Mouse (Mus musculus): ENCODE data around the gene Irf9. TPM values are rescaled to one million over a fixed set of nuclear protein-coding genes. Genes with fewer than 3 reads are reported as not detected.

The Irf9 gene
- polyA plus RNA-seq, 1 experiment from 2014 or later: 8.8 TPM

- no peaks in the 10 kb centered on the region for H3K27me3 ChIP-seq (replicated peaks)
- H3K9me3 ChIP-seq: no peaks in the 10 kb centered on the region
- peak overlapping the region; percentile 40 for H3K4me2 ChIP-seq (replicated peaks)
- ATAC-seq (ENCODE audit: low FRiP score, low read depth): peak; percentile 88
- H3K9ac ChIP-seq: 0 out of 2 replicates have a peak overlapping the region, but pooled peaks have one; percentile 9
- no peaks in the 10 kb centered on the region for H3K4me1 ChIP-seq
- 22% methylated on average over 19 of the region's 19 CpGs for WGBS
- peaks cover 83% of the 10 kb centered on the region for H3K36me3 ChIP-seq
- no peak overlapping the region for H3K4me3 ChIP-seq
- no peak overlapping the region for H3K27ac ChIP-seq
Observed at GRCm38 (mm10) chr14:55603633-55604576, 534 bp downstream of the Irf9 start.

DNA sequence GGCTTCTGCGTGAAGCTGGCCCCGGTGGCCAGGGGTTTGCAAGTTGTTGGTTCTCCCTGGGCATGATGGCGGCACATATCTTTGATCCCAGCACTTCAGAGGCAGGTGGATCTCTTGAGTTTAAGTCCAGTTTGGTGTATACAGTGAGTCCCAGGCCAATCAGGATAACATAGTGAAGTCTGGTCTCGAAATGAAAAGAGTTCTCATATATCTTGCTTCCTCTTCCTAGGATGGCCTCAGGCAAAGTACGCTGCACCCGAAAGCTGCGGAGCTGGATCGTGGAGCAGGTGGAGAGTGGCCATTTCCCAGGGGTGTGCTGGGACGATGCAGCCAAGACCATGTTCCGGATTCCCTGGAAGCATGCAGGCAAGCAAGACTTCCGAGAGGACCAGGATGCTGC, 1.5 kb downstream of the Irf9 start:
- Histone ChIP-seq H3K27me3 (replicated peaks) (no peaks in the 10 kb centered on the region), H3K27ac (no peak overlapping the region), H3K4me2 (replicated peaks) (no peak overlapping the region), H3K36me3 (peaks cover 82% of the 10 kb centered on the region), H3K9ac (no peak overlapping the region), H3K4me1 (no peaks in the 10 kb centered on the region), H3K9me3 (no peaks in the 10 kb centered on the region), H3K4me3 (no peak overlapping the region)
- ATAC-seq (ENCODE audit: low FRiP score, low read depth): no peak
- 91% methylated on average over 11 of the region's 11 CpGs for WGBS

GRCm38 (mm10) chr14:55605743-55606459, 2.5 kb downstream of the Irf9 start:
- Histone ChIP-seq H3K4me3 (no peak overlapping the region), H3K4me2 (replicated peaks) (no peak overlapping the region), H3K27me3 (replicated peaks) (no peaks in the 10 kb centered on the region), H3K27ac (no peak overlapping the region), H3K4me1 (no peaks in the 10 kb centered on the region), H3K9me3 (no peaks in the 10 kb centered on the region), H3K9ac (no peak overlapping the region), H3K36me3 (peaks cover 75% of the 10 kb centered on the region)
- 94% methylated on average over 16 of the region's 16 CpGs for WGBS
- no peak for ATAC-seq (ENCODE audit: low FRiP score, low read depth)

GRCm38 (mm10) chr14:55608339-55608738, 5.0 kb downstream of the Irf9 start:
- H3K4me2 ChIP-seq (replicated peaks): no peak overlapping the region
- no peaks in the 10 kb centered on the region for H3K27me3 ChIP-seq (replicated peaks)
- H3K9ac ChIP-seq: no peak overlapping the region
- no peaks in the 10 kb centered on the region for H3K9me3 ChIP-seq
- ATAC-seq (ENCODE audit: low FRiP score, low read depth): no peak
- H3K4me3 ChIP-seq: no peak overlapping the region
- peaks cover 50% of the 10 kb centered on the region for H3K36me3 ChIP-seq
- WGBS: 94% methylated on average over 6 of the region's 6 CpGs
- no peaks in the 10 kb centered on the region for H3K4me1 ChIP-seq
- no peak overlapping the region for H3K27ac ChIP-seq

DNA sequence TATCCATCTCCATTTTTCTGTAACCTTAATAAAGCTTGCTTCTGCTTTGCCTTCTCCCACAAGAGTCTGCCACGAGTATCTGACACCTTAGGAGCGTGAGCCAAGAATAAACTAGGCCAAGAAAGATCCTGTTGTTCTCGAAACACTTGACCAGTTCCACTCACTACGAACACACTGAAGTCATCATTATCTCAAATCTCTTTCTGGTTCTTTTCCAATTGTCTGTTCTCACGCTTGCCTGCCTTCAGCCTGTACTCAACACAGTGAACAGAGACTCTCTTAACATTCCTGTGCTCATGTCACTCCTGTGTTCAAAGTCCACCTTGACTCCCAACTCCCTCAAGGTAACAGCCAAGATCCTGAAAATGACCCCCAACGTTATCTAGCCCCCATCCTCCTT, 10.0 kb downstream of the Irf9 start:
- Histone ChIP-seq H3K4me3 (no peak overlapping the region), H3K27ac (no peak overlapping the region), H3K36me3 (peaks cover 17% of the 10 kb centered on the region), H3K4me1 (no peaks in the 10 kb centered on the region), H3K9me3 (no peaks in the 10 kb centered on the region), H3K9ac (no peak overlapping the region), H3K27me3 (replicated peaks) (no peaks in the 10 kb centered on the region), H3K4me2 (replicated peaks) (no peak overlapping the region)
- WGBS: 77% methylated on average over 6 of the region's 6 CpGs
- ATAC-seq (ENCODE audit: low FRiP score, low read depth): no peak

GRCm38 (mm10) chr14:55614565-55615178, 11.3 kb downstream of the Irf9 start:
- H3K4me1 ChIP-seq: no peaks in the 10 kb centered on the region
- H3K4me2 ChIP-seq (replicated peaks): no peak overlapping the region
- no peak overlapping the region for H3K9ac ChIP-seq
- ATAC-seq (ENCODE audit: low FRiP score, low read depth): no peak
- H3K27me3 ChIP-seq (replicated peaks): no peaks in the 10 kb centered on the region
- WGBS: 80% methylated on average over 7 of the region's 7 CpGs
- H3K9me3 ChIP-seq: no peaks in the 10 kb centered on the region
- H3K36me3 ChIP-seq: peaks cover 4% of the 10 kb centered on the region
- no peak overlapping the region for H3K4me3 ChIP-seq
- H3K27ac ChIP-seq: no peak overlapping the region

DNA sequence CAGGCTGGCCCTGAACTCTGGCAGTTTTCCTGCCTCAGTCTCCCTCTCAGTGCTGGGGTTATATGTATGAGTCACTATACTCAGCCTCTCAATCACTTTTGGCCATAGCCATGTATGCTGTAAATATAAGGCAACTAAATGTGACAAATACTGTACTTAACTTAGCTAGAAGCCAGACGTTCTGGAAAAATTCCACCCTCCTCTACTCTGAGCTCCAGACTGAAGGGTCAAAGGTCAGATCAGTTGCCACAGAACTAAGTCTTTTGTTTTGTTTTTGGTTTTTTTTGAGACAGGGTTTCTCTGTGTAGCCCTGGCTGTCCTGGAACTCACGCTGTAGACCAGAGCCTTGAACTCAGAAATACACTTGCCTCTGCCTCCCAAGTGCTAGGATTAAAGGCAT, 12.5 kb downstream of the Irf9 start:
- no peaks in the 10 kb centered on the region for H3K4me1 ChIP-seq
- no peaks in the 10 kb centered on the region for H3K27me3 ChIP-seq (replicated peaks)
- H3K4me2 ChIP-seq (replicated peaks): no peak overlapping the region
- no peak for ATAC-seq (ENCODE audit: low FRiP score, low read depth)
- no peaks in the 10 kb centered on the region for H3K9me3 ChIP-seq
- no peak overlapping the region for H3K9ac ChIP-seq
- H3K36me3 ChIP-seq: no peaks in the 10 kb centered on the region
- 55% methylated on average over 2 of the region's 2 CpGs for WGBS
- H3K4me3 ChIP-seq: no peak overlapping the region
- no peak overlapping the region for H3K27ac ChIP-seq

- no peak overlapping the region for H3K4me2 ChIP-seq (replicated peaks)
- H3K9ac ChIP-seq: no peak overlapping the region
- H3K9me3 ChIP-seq: no peaks in the 10 kb centered on the region
- no peaks in the 10 kb centered on the region for H3K27me3 ChIP-seq (replicated peaks)
- no peaks in the 10 kb centered on the region for H3K4me1 ChIP-seq
- H3K27ac ChIP-seq: no peak overlapping the region
- ATAC-seq (ENCODE audit: low FRiP score, low read depth): no peak
- H3K4me3 ChIP-seq: no peak overlapping the region
- H3K36me3 ChIP-seq: no peaks in the 10 kb centered on the region
- WGBS: 90% methylated on average over 2 of the region's 2 CpGs
Observed at GRCm38 (mm10) chr14:55616844-55617243, 13.5 kb downstream of the Irf9 start.

DNA sequence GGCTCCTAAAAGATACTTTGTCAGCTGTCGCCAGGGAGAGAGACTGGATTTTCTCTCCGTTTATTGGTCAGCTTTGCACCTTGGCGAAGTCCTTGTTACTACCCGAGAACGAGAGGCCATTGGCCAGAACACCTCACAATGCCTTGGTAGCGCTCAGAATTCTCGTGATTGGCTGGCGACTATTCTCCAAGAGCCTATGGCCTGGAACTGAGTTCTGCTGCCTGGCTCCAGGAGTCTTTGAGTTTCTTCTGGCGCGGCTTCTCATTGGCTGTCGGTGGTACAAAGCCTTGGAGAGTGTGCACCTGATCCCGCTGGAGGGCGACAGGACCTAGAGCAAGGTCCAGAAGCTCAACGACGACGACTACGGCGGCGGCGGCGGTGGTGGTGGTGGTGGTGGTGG, 14.5 kb downstream of the Irf9 start, which contains the start of gene Rec8:
Gene Rec8 (plus strand): TSS at position 216 of the 400 bp plus-strand sequence.
- Histone ChIP-seq H3K4me3 (peak within 1 kb of the TSS; percentile 20), H3K27ac (no peak within 1 kb of the TSS), H3K9me3 (no peaks in the 10 kb centered on the region), H3K36me3 (no peaks in the 10 kb centered on the region), H3K9ac (peak within 1 kb of the TSS; percentile 40; the same call in 1 of the 2 replicates), H3K4me1 (no peaks in the 10 kb centered on the region), H3K4me2 (replicated peaks) (peak within 1 kb of the TSS; percentile 51), H3K27me3 (replicated peaks) (no peaks in the 10 kb centered on the region)
- WGBS: 22% methylated on average over 21 of the region's 21 CpGs
- peak; percentile 83 for ATAC-seq (ENCODE audit: low FRiP score, low read depth)

DNA sequence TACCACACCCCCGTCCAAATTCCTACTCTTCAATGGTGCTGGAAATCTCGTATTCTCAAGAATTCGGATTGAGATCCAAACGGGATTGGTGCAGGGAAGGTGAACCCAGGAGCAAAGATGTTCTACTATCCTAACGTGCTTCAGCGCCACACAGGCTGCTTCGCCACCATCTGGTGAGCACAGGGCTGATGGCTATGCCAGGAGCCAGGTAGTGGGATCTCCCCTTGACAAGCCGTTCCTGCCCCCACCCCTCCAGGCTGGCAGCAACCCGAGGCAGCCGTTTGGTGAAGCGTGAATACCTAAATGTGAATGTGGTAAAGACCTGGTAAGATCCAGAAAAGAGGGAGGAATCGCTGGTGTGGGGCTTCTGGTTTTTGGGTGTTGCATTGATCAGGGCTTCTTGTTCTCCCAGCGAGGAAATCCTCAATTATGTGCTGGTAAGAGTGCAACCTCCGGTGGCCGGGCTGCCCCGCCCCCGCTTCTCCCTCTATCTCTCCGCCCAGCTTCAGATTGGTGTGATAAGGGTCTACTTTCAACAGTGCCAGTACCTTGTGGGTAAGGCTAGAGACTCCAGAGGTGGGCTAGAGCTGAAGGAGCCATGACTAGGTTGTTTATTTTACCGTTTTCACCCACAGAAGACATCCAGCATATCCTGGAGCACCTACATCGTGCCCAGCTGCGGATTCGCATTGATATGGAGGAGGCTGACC, 15.3 kb downstream of the Irf9 start:
- H3K27me3 ChIP-seq (replicated peaks): no peaks in the 10 kb centered on the region
- peak overlapping the region; percentile 40; the same call in 1 of the 2 replicates for H3K9ac ChIP-seq
- peaks cover 1% of the 10 kb centered on the region; the same call in 1 of the 2 replicates for H3K36me3 ChIP-seq
- H3K4me1 ChIP-seq: no peaks in the 10 kb centered on the region
- H3K9me3 ChIP-seq: no peaks in the 10 kb centered on the region
- 52% methylated on average over 22 of the region's 22 CpGs for WGBS
- H3K27ac ChIP-seq: no peak overlapping the region
- H3K4me2 ChIP-seq (replicated peaks): peak overlapping the region; percentile 51
- no peak for ATAC-seq (ENCODE audit: low FRiP score, low read depth)
- peak overlapping the region; percentile 20 for H3K4me3 ChIP-seq

- no peak for ATAC-seq (ENCODE audit: low FRiP score, low read depth)
- Histone ChIP-seq H3K4me2 (replicated peaks) (no peak overlapping the region), H3K36me3 (peaks cover 97% of the 10 kb centered on the region), H3K27me3 (replicated peaks) (no peaks in the 10 kb centered on the region), H3K9ac (no peak overlapping the region), H3K4me3 (no peak overlapping the region), H3K9me3 (no peaks in the 10 kb centered on the region), H3K27ac (no peak overlapping the region), H3K4me1 (no peaks in the 10 kb centered on the region)
- 83% methylated on average over 27 of the region's 27 CpGs for WGBS
Observed at GRCm38 (mm10) chr14:55628077-55628827, 24.9 kb downstream of the Irf9 start.

Measured in neural tube, embryonic 12.5 days (tissue).